Comparison of ENCODE assay signal across 23 mouse cellular contexts in the genomic region with DNA sequence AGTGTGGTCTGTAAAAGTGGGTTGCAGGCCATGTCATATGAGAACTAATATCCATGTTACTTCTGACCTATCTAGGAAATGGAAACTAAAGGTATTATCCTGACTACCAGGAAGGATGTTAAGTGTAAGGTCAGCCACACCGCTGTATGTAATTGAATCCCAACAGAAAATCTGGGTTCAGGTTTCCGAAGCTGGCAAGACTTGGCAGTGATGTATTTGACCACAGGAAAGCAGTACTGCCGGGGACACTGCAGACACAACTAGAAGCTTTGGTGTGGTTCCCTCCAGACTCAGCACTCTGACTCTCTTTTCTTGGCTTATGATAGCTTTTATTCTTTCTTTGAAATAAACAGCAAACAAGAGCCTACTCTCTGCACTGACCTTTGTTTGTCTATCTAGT. TPM values are rescaled to one million over a fixed set of nuclear protein-coding genes. Genes with fewer than 3 reads are reported as not detected.
"Had no signal": no experiment of that assay in that cellular context is flagged by ENCODE, and none has a peak within 500 bp of the region (broad histone marks: within the 10 kb centered on the region; RNA-seq: fewer than 3 reads in every experiment).

No protein-coding gene starts in this region.

- H3K9ac ChIP-seq: lung, embryonic 14.5 days; midbrain, embryonic 13.5 days; midbrain, embryonic 15.5 days; neural tube, embryonic 12.5 days; stomach, embryonic 15.5 days had no signal

- H3K4me3 ChIP-seq: megakaryocyte, embryonic 14.5 days; midbrain, embryonic 13.5 days; midbrain, embryonic 15.5 days; neural tube, embryonic 12.5 days; stomach, embryonic 15.5 days had no signal

- H3K4me1 ChIP-seq: megakaryocyte, embryonic 14.5 days; midbrain, embryonic 13.5 days; midbrain, embryonic 15.5 days; neural tube, embryonic 12.5 days; stomach, embryonic 15.5 days had no signal

- H3K27ac ChIP-seq: macrophage; midbrain, embryonic 13.5 days; midbrain, embryonic 15.5 days; neural tube, embryonic 12.5 days; stomach, embryonic 15.5 days; stomach, postnatal 0 days had no signal

- ATAC-seq: midbrain, embryonic 13.5 days; midbrain, embryonic 15.5 days had no signal

- H3K9me3 ChIP-seq: megakaryocyte, embryonic 14.5 days; midbrain, embryonic 13.5 days; midbrain, embryonic 15.5 days; neural tube, embryonic 12.5 days; stomach, embryonic 15.5 days had no signal

- DNase-seq: lung, adult 18-20 months; lung, embryonic 14.5 days; lung, postnatal 10 days; lung, postnatal 36 days; right cerebral cortex, adult 18-20 months; right cerebral cortex, postnatal 25 days; right cerebral cortex, postnatal 4 days; thymus, adult 2 months; thymus, postnatal 25 days; thymus, postnatal 4 days had no signal

- H3K27me3 ChIP-seq: megakaryocyte, embryonic 14.5 days; midbrain, embryonic 13.5 days; midbrain, embryonic 15.5 days; neural tube, embryonic 12.5 days; stomach, embryonic 15.5 days had no signal

- H3K4me2 ChIP-seq: lung, embryonic 14.5 days; midbrain, embryonic 11.5 days; midbrain, embryonic 13.5 days; midbrain, embryonic 15.5 days; neural tube, embryonic 12.5 days; stomach, embryonic 15.5 days had no signal

RNA-seq across cellular contexts. Expression of a gene that starts 52.5 kb away (rescaled TPM):
- total RNA-seq: megakaryocyte progenitor cell, adult 5-6 weeks; monocyte, adult 5-6 weeks had no signal
- polyA plus RNA-seq: liver, embryonic 16.5 days; macrophage; midbrain, embryonic 11.5 days; midbrain, embryonic 13.5 days; midbrain, embryonic 15.5 days; midbrain, postnatal 0 days; neural tube, embryonic 12.5 days; neural tube, embryonic 14.5 days had no signal
